9 mouse cellular contexts compared by ENCODE assay signal in genomic region chr7:138907976-138908375, GRCm38 (mm10). TPM values are rescaled to one million over a fixed set of nuclear protein-coding genes. Genes with fewer than 3 reads are reported as not detected.
DNase-seq lines count a peak whose midpoint lies in the region; ATAC-seq and TF ChIP-seq lines count a peak whose summit lies in the region.
"Had no signal": no experiment of that assay in that cellular context is flagged by ENCODE, and none has a peak within 500 bp of the region (broad histone marks: within the 10 kb centered on the region; RNA-seq: fewer than 3 reads in every experiment).

No protein-coding gene starts in this region.

- H3K4me3 ChIP-seq in kidney, adult 2 months (ENCODE audit: insufficient read depth, low read depth, low read length), result peak overlapping the region; percentile 99
- peak overlapping the region; percentile 74 for H3K4me3 ChIP-seq in embryonic facial prominence, embryonic 14.5 days (ENCODE audit: low read depth, low read length)
- peak overlapping the region; percentile 64; the same call in 1 of the 2 replicates for H3K4me3 ChIP-seq in kidney, postnatal 0 days (replicated peaks; ENCODE audit: low read depth, low read length)
- peak overlapping the region; percentile 77 for H3K4me3 ChIP-seq in neural tube, embryonic 13.5 days

- DNase-seq in kidney, adult 2 months, result peak; percentile 76
- no peak for DNase-seq in kidney, postnatal 14 days
- no peak for DNase-seq in embryonic facial prominence, embryonic 14.5 days (ENCODE audit: low spot score)
- DNase-seq in kidney, postnatal 0 days (ENCODE audit: low spot score), result no peak
- DNase-seq in frontal cortex, postnatal 14 days (ENCODE audit: low spot score in 2 of 2), result no peak
- DNase-seq in left cerebral cortex, adult 18-20 months (ENCODE audit: low spot score in 2 of 2), result no peak
- DNase-seq in Muller cell, postnatal 12 days (ENCODE audit: inconsistent ontology term), result no peak
- DNase-seq: thymus, postnatal 4 days had no signal

- no peaks in the 10 kb centered on the region for H3K36me3 ChIP-seq in kidney, adult 2 months (ENCODE audit: control insufficient read depth, insufficient read depth, low read length)
- H3K36me3 ChIP-seq in embryonic facial prominence, embryonic 14.5 days (ENCODE audit: control insufficient read depth, insufficient read depth, low read length), result no peaks in the 10 kb centered on the region
- no peaks in the 10 kb centered on the region for H3K36me3 ChIP-seq in kidney, postnatal 0 days (ENCODE audit: insufficient read depth, low read length)
- H3K36me3 ChIP-seq in neural tube, embryonic 13.5 days, result no peaks in the 10 kb centered on the region

- H3K4me1 ChIP-seq in kidney, adult 2 months (ENCODE audit: control insufficient read depth, insufficient read depth, low read length), result peaks cover 38% of the 10 kb centered on the region
- H3K4me1 ChIP-seq in embryonic facial prominence, embryonic 14.5 days (ENCODE audit: control insufficient read depth, insufficient read depth, low read length), result peaks cover 28% of the 10 kb centered on the region
- peaks cover 10% of the 10 kb centered on the region for H3K4me1 ChIP-seq in kidney, postnatal 0 days (replicated peaks; ENCODE audit: insufficient read depth, low read length)
- peaks cover 34% of the 10 kb centered on the region for H3K4me1 ChIP-seq in neural tube, embryonic 13.5 days (replicated peaks)

- H3K27me3 ChIP-seq in kidney, adult 2 months (replicated peaks; ENCODE audit: control insufficient read depth, insufficient read depth, low read length), result no peaks in the 10 kb centered on the region
- no peaks in the 10 kb centered on the region for H3K27me3 ChIP-seq in embryonic facial prominence, embryonic 14.5 days (replicated peaks; ENCODE audit: control insufficient read depth, insufficient read depth, low read length)
- no peaks in the 10 kb centered on the region for H3K27me3 ChIP-seq in kidney, postnatal 0 days (ENCODE audit: insufficient read depth, low read length)
- peaks cover 18% of the 10 kb centered on the region for H3K27me3 ChIP-seq in neural tube, embryonic 13.5 days

- no peak for TF ChIP-seq CTCF in kidney, adult 2 months (conservative IDR thresholded peaks at IDR 0.05; ENCODE audit: insufficient read depth, insufficient read length, low read depth, low read length)
- TF ChIP-seq CTCF in kidney, postnatal 0 days (IDR thresholded peaks at IDR 0.05; ENCODE audit: low read depth), result no peak

- no peak for ATAC-seq in embryonic facial prominence, embryonic 14.5 days (ENCODE audit: low read depth)
- ATAC-seq in kidney, postnatal 0 days (replicated peaks; ENCODE audit: low FRiP score, low read depth), result no peak
- no peak for ATAC-seq in neural tube, embryonic 13.5 days (ENCODE audit: low read depth)

- peak overlapping the region; percentile 82 for H3K9ac ChIP-seq in embryonic facial prominence, embryonic 14.5 days (ENCODE audit: low read depth, low read length)
- H3K9ac ChIP-seq in kidney, postnatal 0 days (ENCODE audit: low read depth, low read length), result no peak overlapping the region
- 0 out of 2 replicates have a peak overlapping the region, but pooled peaks have one; percentile 88 for H3K9ac ChIP-seq in neural tube, embryonic 13.5 days

- H3K4me2 ChIP-seq in embryonic facial prominence, embryonic 14.5 days (ENCODE audit: low read depth, low read length), result peak overlapping the region; percentile 74
- H3K4me2 ChIP-seq in kidney, postnatal 0 days (ENCODE audit: low read length), result peak overlapping the region; percentile 70
- peak overlapping the region; percentile 70 for H3K4me2 ChIP-seq in neural tube, embryonic 13.5 days

- no peak for TF ChIP-seq POLR2A in kidney, adult 2 months (IDR thresholded peaks at IDR 0.05; ENCODE audit: low read depth, low read length)

- no peaks in the 10 kb centered on the region for H3K9me3 ChIP-seq in embryonic facial prominence, embryonic 14.5 days (ENCODE audit: control insufficient read depth, low read length)
- H3K9me3 ChIP-seq in kidney, postnatal 0 days (replicated peaks; ENCODE audit: low read length), result no peaks in the 10 kb centered on the region
- no peaks in the 10 kb centered on the region for H3K9me3 ChIP-seq in neural tube, embryonic 13.5 days

- peak overlapping the region; percentile 99 for H3K27ac ChIP-seq in kidney, adult 2 months (ENCODE audit: insufficient read depth, low read depth, low read length)
- H3K27ac ChIP-seq in embryonic facial prominence, embryonic 14.5 days (replicated peaks; ENCODE audit: low read depth, low read length), result no peak overlapping the region
- H3K27ac ChIP-seq in kidney, postnatal 0 days, result no peak overlapping the region
- H3K27ac ChIP-seq in neural tube, embryonic 13.5 days (replicated peaks), result no peak overlapping the region

- 58% methylated on average over 5 of the region's 5 CpGs for WGBS in kidney, adult 2 months
- 61% methylated on average over 5 of the region's 5 CpGs for WGBS in embryonic facial prominence, embryonic 14.5 days
- WGBS in kidney, postnatal 0 days, result 74% methylated on average over 5 of the region's 5 CpGs
- 66% methylated on average over 5 of the region's 5 CpGs for whole genome bisulfite sequencing in neural tube, embryonic 13.5 days

RNA-seq across cellular contexts. Expression of gene Bnip3, which starts 1.3 kb away (rescaled TPM):
- 69.2 and 70.5 TPM in 2 replicates for polyA plus RNA-seq in kidney, adult 2 months (2012; rRNA removed)
- 92.6 and 111 TPM in 2 replicates for polyA plus RNA-seq in embryonic facial prominence, embryonic 14.5 days (2014; fragmentation: Nextera tagmentation; extraction: Ambion mirVana)
- 125 and 129 TPM in 2 replicates for polyA plus RNA-seq in kidney, postnatal 0 days (2015; fragmentation: Nextera tagmentation; extraction: Ambion mirVana)
- polyA plus RNA-seq in neural tube, embryonic 13.5 days (2015; fragmentation: Nextera tagmentation; extraction: Ambion mirVana), result 103 and 106 TPM in 2 replicates
- 100 to 1,000 TPM; 132 to 142 TPM for total RNA-seq in left cerebral cortex, adult 18-20 months (2021)

RNA-seq across cellular contexts. Expression of gene Jakmip3, which starts 32.6 kb away (rescaled TPM):
- 0.03 and 0.06 TPM in 2 replicates for polyA plus RNA-seq in kidney, adult 2 months (2012; rRNA removed)
- polyA plus RNA-seq in embryonic facial prominence, embryonic 14.5 days (2014; fragmentation: Nextera tagmentation; extraction: Ambion mirVana), result 0.46 and 1.2 TPM in 2 replicates
- polyA plus RNA-seq in kidney, postnatal 0 days (2015; fragmentation: Nextera tagmentation; extraction: Ambion mirVana), result 0.05 TPM in 1 of 2 replicates, not detected in the other
- polyA plus RNA-seq in neural tube, embryonic 13.5 days (2015; fragmentation: Nextera tagmentation; extraction: Ambion mirVana), result 5.0 and 5.1 TPM in 2 replicates
- total RNA-seq in left cerebral cortex, adult 18-20 months (2021), result 10 to 100 TPM; 45.8 to 52.1 TPM
